Mouse (Mus musculus) ES-E14 (cell line): ENCODE measurements around the gene Chchd4. TPM values are rescaled to one million over a fixed set of nuclear protein-coding genes. Genes with fewer than 3 reads are reported as not detected.

ENCODE experiments used
- DNase-seq: peaks from one replicate; pipeline ENCODE4 v3.0.0-alpha.2; 2013; ENCODE audit warnings: low read depth, low spot score
- H3K27ac ChIP-seq: 2 replicates; pipeline ENCODE4 v1.5.1; 2012; ENCODE audit warnings: low read depth, mild to moderate bottlenecking, low read length, moderate library complexity, mixed read lengths; ENCODE audit not compliant: poor library complexity, insufficient read depth, severe bottlenecking
- H3K36me3 ChIP-seq: 2 replicates; pipeline ENCODE4 v1.6.1; 2012; ENCODE audit warnings: mild to moderate bottlenecking, low read length, moderate library complexity, mixed read lengths; ENCODE audit not compliant: control insufficient read depth, poor library complexity, insufficient read depth, severe bottlenecking
- H3K4me1 ChIP-seq, 2 experiments: fragments of 150-350 bp in 1 of 2; sonication (generic) in 1 of 2; 2 replicates each; pipeline ENCODE4 v1.6.1; 2012; ENCODE audit warnings: low read length in 2 of 2, mild to moderate bottlenecking in 1 of 2, mixed read lengths in 1 of 2; ENCODE audit not compliant: control insufficient read depth in 2 of 2, insufficient read depth in 2 of 2, poor library complexity in 1 of 2
- H3K4me3 ChIP-seq, 2 experiments: fragments of 150-350 bp in 1 of 2; sonication (generic) in 1 of 2; 2 replicates each; pipeline ENCODE4 v1.5.1; 2012; ENCODE audit warnings: low read length in 2 of 2, low read depth in 1 of 2, mild to moderate bottlenecking in 1 of 2, mixed read lengths in 1 of 2; ENCODE audit not compliant: insufficient read depth in 1 of 2, poor library complexity in 1 of 2, severe bottlenecking in 1 of 2
- H3K9ac ChIP-seq: 2 replicates; pipeline ENCODE4 v1.6.1; 2012; ENCODE audit warnings: low read depth, mild to moderate bottlenecking, low read length, mixed read lengths; ENCODE audit not compliant: poor library complexity, insufficient read depth, severe bottlenecking
- H3K9me3 ChIP-seq: fragments of 150-350 bp; sonication (generic); 2 replicates; pipeline ENCODE4 v1.6.1; 2012; ENCODE audit warnings: low read depth, mild to moderate bottlenecking, low read length; ENCODE audit not compliant: control insufficient read depth, insufficient read depth
- CHD2 ChIP-seq: IDR thresholded peaks from 2 replicates; pipeline ENCODE4 v1.6.1; 2014; ENCODE audit warnings: mild to moderate bottlenecking, low read depth, low read length, inconsistent platforms
- HCFC1 ChIP-seq: IDR thresholded peaks from 2 replicates; pipeline ENCODE4 v1.6.1; 2012; ENCODE audit warnings: low read length, inconsistent platforms, borderline replicate concordance; ENCODE audit not compliant: insufficient read depth
- MAFK ChIP-seq: IDR thresholded peaks from 2 replicates; pipeline ENCODE4 v1.6.1; 2014; ENCODE audit warnings: mild to moderate bottlenecking, low read depth, low read length, inconsistent platforms; ENCODE audit not compliant: insufficient read depth
- ZC3H11A ChIP-seq: IDR thresholded peaks from 2 replicates; pipeline ENCODE4 v1.6.1; 2012; ENCODE audit warnings: low read depth, mild to moderate bottlenecking, inconsistent platforms, low read length, borderline replicate concordance
- ZNF384 ChIP-seq: IDR thresholded peaks from 2 replicates; pipeline ENCODE4 v1.6.1; 2012; ENCODE audit warnings: low read depth, low read length, inconsistent platforms
- in situ Hi-C, 2 experiments: fragments of 600-800 bp; cut with MboI; formaldehyde crosslinking; loops; one replicate each; pipeline ENCODE4 v1.15.1; 2025; ENCODE audit warnings: low sequenced_read_pairs in 2 of 2, inconsistent platforms in 1 of 2; ENCODE audit not compliant: unreplicated experiment in 2 of 2
- total RNA-seq: library from RNA; depleted of rRNA; stranded (reverse); fragments of 300-350 nt; gene quantifications from 2 replicates; pipeline ENCODE4 v1.2.3, GENCODE M21; 2012

Gene Chchd4
- total RNA-seq, 1 experiment = 30.2 TPM

- Histone ChIP-seq H3K27ac (no peak overlapping the region), H3K9me3 (no peaks in the 10 kb centered on the region), H3K4me3 (no peak overlapping the region), H3K9ac (no peak overlapping the region), H3K36me3 (peaks cover 48% of the 10 kb centered on the region; the same call in 1 of the 2 replicates), H3K4me1 (peaks cover 0 to 2% of the 10 kb centered on the region in 2 experiments; a peak in 1 of 4 replicates)
- TF ChIP-seq CHD2 = no peak
- no peak for TF ChIP-seq ZNF384
- TF ChIP-seq ZC3H11A = no peak
- no peak for TF ChIP-seq HCFC1
- TF ChIP-seq MAFK = no peak
- in situ Hi-C loops = no loop called here
- DNase-seq = no peak
Observed at GRCm38 (mm10) chr6:91506036-91506435, 32.7 kb upstream of the Chchd4 start.

- in situ Hi-C loops = no loop called here
- Histone ChIP-seq H3K9ac (no peak overlapping the region), H3K4me1 (no peaks in the 10 kb centered on the region), H3K9me3 (no peaks in the 10 kb centered on the region), H3K27ac (no peak overlapping the region), H3K4me3 (no peak overlapping the region), H3K36me3 (peaks cover 62% of the 10 kb centered on the region)
- DNase-seq = no peak
- TF ChIP-seq HCFC1 = no peak
- TF ChIP-seq ZC3H11A = no peak
- no peak for TF ChIP-seq ZNF384
- TF ChIP-seq MAFK = no peak
- TF ChIP-seq CHD2 = no peak
Observed at GRCm38 (mm10) chr6:91503302-91503701, 30.0 kb upstream of the Chchd4 start.

- peaks cover 24% of the 10 kb centered on the region for H3K36me3 ChIP-seq
- no peaks in the 10 kb centered on the region for H3K9me3 ChIP-seq
- H3K27ac ChIP-seq = no peak overlapping the region
- in situ Hi-C loops = no loop called here
- TF ChIP-seq ZNF384 (no peak), CHD2 (no peak), MAFK (no peak), ZC3H11A (no peak), HCFC1 (no peak)
- no peak overlapping the region for H3K9ac ChIP-seq
- H3K4me3 ChIP-seq = no peak overlapping the region
- H3K4me1 ChIP-seq = peaks cover 0 to 2% of the 10 kb centered on the region in 2 experiments; a peak in 1 of 4 replicates
- no peak for DNase-seq
Observed at GRCm38 (mm10) chr6:91494526-91494925, 21.2 kb upstream of the Chchd4 start.

- H3K36me3 ChIP-seq = peaks cover 16% of the 10 kb centered on the region; the same call in 1 of the 2 replicates
- in situ Hi-C loops = no loop called here
- DNase-seq = no peak
- no peaks in the 10 kb centered on the region for H3K9me3 ChIP-seq
- peaks cover 0 to 2% of the 10 kb centered on the region in 2 experiments; a peak in 1 of 4 replicates for H3K4me1 ChIP-seq
- no peak overlapping the region for H3K9ac ChIP-seq
- no peak overlapping the region for H3K27ac ChIP-seq
- no peak overlapping the region for H3K4me3 ChIP-seq
- TF ChIP-seq ZNF384 (no peak), MAFK (no peak), CHD2 (no peak), ZC3H11A (no peak), HCFC1 (no peak)
Observed at GRCm38 (mm10) chr6:91493053-91493452, 19.7 kb upstream of the Chchd4 start.

- Histone ChIP-seq H3K4me1 (no peaks in the 10 kb centered on the region), H3K36me3 (peaks cover 26% of the 10 kb centered on the region), H3K9me3 (no peaks in the 10 kb centered on the region), H3K9ac (no peak overlapping the region), H3K4me3 (no peak overlapping the region), H3K27ac (no peak overlapping the region)
- in situ Hi-C loops = no loop called here
- DNase-seq = no peak
- TF ChIP-seq MAFK = no peak
Observed at GRCm38 (mm10) chr6:91491004-91491403, 17.7 kb upstream of the Chchd4 start.
